Mouse (Mus musculus) retina, adult 2 months (tissue): Measurements from ENCODE around the gene Xrn2.
"Not testable (repeated sequence)": the region's sequence is repeated elsewhere in the genome, so short reads cannot be mapped to it uniquely, and the experiment has no call there.

Experiments
- DNase-seq: peaks from one replicate; pipeline ENCODE4 v3.0.0-alpha.2; 2012; ENCODE audit warnings: low read depth, low spot score

The Xrn2 gene

DNA sequence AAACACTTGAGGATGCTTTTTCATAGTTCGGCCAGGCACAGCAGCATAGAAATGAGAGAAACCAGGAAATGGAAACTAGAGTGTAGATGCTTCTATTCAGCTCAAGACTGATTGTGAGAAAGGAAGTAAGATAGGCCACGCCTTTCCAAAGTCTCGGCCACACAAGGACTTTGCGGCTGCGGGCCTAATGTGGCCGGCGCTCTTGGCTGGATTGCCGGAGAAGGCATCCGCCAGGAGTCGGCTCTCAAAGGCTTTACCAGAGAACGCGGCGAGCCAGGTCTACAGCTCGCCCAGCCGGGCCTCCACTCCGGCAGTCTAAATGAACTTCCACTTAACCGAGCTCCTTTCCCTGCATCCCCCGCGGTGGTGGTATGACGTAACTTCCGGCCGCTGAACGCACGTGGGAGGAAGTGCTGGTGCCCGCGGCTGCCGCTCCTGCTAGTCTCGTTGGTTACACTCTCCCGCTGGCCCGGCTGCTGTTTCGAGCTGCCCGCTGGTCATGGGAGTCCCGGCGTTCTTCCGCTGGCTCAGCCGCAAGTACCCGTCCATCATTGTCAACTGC is at the start of gene Xrn2:
Xrn2 (plus strand) TSS at position 374 of the 562 bp plus-strand sequence.
- DNase-seq, result peak; percentile 91

- DNase-seq, result no peak
Measured at GRCm38 (mm10) chr2:146975024-146975423, 37.8 kb upstream of the Xrn2 start.

DNA sequence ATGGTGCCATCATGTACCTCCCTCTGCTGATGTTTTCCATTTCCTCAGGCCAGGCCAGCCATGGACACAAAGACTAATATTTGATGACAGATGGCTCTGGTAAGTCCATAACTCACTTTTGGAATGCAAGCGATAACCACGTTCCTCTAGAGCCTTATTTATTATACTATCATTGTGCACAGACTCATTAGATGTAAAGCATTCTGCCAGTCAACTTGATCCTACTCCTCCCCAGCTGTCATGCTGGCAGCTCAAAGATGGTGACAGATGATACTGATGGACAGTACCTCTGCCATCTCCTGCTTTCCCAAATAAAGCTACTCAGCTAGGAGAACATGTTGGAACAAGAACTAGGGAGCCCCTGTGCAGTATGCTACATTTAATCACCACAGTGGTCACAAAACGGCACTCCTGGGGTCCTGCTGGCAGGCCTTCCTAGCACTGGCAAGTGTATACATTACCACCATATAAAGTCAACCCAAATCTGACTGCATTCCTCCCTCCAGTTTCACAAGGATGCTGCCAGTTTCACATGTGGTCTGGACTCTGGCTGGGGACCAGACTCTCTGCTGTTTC is 37.3 kb upstream of the Xrn2 start:
- no peak for DNase-seq

- no peak for DNase-seq
Measured at GRCm38 (mm10) chr2:146982786-146983185, 30.0 kb upstream of the Xrn2 start.

DNA sequence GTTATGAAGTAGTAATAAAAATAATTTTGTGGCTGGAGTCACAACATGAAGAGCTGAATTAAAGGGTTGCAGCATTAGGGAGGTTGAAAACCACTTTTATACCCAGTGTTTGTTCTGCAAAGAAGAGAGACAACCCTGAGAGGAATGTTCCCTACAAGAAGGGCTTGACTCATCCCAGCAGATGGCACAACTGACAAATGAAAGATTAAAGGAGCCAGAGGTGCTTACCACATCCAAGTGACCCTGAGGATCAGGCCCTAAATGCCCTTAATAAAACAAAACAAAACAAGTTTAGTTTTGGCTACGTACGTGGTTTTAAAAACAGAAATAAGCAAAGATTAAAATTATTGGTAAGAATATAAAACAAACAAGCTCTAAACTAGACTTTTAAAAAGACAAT is 28.0 kb upstream of the Xrn2 start:
- DNase-seq, result no peak

- DNase-seq, result no peak
Measured at GRCm38 (mm10) chr2:146985807-146986206, 27.0 kb upstream of the Xrn2 start.

DNA sequence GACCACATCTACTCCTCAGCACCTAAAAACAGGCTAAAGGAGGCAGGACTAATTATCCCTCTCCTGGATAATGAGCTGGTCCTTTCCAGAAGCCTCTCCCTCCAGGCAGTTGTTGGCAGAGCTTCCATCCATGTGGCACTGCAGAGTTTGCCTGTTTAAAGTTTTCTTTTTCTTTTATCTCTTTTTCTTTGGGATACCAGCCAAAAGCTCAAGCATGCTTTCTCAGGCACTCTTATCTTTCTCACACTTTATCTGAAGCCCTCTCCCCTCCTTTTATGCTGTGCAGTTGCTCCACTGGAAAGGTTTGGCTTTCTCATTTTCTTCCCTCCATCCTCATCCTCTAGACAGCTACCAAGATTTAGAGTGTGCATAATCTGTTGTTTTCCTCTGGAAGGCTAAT is 26.4 kb upstream of the Xrn2 start:
- DNase-seq, result no peak

DNA sequence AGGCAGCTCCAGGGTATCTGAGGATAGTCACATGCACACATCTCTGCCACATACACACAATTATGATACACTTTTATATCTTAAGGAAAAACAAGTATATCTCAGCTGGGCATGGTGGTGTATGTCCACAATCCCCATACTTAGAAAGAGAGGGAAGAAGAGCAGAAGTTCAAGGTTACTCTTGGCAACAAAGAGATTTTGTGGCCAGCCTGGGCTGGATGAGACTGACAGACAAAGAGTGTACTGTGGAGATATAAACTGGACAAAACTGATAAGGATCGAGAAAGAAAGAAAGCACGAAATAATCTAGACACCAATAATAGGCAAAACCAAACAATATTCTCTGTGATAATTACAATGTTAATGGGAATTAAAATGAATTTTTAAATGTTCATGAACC is 5.5 kb upstream of the Xrn2 start:
- DNase-seq, result no peak

DNA sequence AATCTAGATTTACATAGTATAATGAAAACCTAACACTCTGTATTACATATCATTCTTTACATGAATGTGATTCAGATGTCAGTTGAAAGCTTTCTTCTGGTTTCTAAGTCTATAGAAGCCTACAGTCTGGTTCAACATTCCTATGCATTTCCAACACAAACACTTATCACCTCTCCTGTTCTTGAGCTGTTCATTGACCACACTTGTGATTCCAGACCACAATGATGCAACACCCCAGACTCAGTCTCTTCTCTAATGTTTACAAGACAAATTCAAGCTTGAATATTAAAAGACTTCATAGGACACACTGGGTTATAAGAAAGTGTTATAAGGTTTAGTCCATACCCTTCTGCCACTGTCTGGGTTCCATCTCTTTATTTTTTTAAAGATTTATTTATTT is 3.7 kb upstream of the Xrn2 start:
- no peak for DNase-seq

GRCm38 (mm10) chr2:147010141-147010540 is 2.7 kb upstream of the Xrn2 start:
- DNase-seq, result no peak

DNA sequence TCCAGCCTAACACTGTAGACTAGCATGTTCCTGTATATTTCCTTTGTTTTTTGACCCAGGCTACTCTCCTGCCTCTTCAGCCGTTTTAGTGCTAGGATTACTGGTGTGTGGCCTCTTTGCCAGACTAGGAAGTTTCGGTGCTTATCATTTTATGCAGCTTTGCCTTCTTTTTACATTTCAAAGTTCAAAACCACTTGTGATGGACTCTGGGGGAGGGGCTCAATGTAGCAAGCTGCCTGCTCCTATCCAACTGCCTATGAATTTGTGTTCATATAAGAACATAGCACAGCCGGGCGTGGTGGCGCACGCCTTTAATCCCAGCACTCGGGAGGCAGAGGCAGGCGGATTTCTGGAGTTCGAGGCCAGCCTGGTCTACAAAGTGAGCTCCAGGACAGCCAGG is 1.8 kb upstream of the Xrn2 start:
- DNase-seq, result no peak

DNA sequence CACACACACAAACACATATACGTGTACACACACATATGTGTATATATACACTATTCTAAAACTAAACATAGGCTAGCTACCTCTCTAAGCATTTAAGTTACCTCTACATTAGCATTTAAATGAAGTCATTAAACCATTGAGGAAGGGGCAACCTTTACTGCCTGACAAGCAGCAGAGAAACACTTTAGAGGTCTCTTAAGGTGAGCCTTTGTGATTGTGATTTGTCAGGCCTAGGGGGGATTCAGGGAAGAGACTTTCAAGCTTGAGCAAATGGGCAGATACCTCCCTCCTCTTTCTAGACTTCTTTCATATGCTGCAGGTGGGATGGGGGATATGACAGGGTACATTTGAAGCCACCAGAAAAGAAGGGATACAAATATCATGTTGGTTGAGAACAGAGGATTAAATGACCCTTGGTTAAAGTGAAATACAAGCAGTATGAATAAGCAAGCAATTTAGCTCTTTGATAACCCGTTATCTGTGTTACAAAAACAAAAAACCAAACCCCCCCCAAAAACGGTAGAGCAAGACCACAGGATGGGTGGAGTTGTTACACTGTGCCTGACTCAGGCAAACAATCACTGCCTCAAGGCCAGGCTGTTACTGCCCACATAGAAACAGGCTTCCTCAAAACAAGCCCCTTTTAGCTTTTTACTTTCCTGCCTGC is 1.2 kb upstream of the Xrn2 start:
- no peak for DNase-seq

GRCm38 (mm10) chr2:147012141-147012622 is 614 bp upstream of the Xrn2 start:
- no peak for DNase-seq

DNA sequence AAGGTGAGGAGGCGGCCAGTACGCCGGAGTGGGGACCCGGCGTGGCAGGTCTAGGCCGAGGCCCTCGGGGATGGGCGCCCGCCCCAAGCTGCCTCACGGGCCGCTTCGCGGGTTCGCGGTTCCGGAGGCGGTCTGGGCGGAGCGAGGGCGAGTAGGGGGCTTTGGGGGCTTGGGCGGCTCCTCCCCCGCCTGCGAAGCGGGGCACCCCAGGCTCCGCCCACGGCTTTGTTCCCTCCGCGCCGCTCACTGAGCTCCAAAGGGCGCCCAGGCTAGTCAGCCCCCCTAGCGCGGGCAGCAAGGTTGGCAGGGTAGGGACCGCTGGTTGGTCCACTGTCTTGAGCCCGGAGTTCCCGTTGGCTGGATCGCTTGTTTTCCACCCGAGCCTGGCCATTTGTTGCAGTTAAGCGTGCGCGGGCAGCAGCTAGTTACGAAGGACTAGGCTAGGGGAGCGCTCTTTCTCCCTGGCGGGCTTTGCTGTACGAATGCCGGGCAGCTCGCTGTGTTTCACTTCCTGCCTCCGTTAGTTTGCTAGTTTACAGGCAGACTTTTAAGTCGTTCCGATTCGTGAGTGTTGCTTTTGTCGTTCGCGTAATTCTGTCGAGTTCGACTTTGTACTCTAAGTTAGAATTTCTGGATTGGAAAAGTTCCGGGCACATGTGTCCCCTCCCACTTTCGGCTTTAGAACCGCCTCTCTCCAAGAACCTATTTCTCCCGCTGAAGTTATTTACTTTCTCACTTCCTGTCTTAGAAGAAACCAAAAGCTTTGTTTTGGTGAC is 586 bp downstream of the Xrn2 start:
- peak; percentile 11 for DNase-seq

- DNase-seq, result no peak
Measured at GRCm38 (mm10) chr2:147014101-147014886, 1.5 kb downstream of the Xrn2 start.

GRCm38 (mm10) chr2:147022041-147022440 is 9.2 kb downstream of the Xrn2 start:
- not testable (repeated sequence) for DNase-seq

DNA sequence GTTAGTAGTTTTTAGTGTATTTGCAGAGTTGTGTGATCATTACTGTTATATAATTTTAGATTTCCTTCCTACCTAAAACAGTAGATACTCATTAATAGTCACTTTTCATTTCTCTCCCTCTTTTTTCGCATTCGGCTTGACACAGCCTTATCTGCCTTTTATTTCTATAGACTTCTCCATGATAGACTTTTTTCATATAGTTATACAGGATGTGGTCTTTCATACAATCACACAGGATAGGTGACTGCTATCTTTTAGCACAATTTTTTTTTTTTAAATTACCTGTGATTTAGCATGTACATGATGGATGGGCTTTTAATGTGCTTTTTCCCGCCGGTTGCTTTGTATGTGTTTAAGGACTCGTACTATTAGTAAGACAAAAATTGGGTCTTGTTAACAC is 10.3 kb downstream of the Xrn2 start:
- DNase-seq, result no peak

GRCm38 (mm10) chr2:147023560-147023959 is 10.8 kb downstream of the Xrn2 start:
- no peak for DNase-seq

GRCm38 (mm10) chr2:147033065-147033464 is 20.3 kb downstream of the Xrn2 start:
- DNase-seq, result no peak

DNA sequence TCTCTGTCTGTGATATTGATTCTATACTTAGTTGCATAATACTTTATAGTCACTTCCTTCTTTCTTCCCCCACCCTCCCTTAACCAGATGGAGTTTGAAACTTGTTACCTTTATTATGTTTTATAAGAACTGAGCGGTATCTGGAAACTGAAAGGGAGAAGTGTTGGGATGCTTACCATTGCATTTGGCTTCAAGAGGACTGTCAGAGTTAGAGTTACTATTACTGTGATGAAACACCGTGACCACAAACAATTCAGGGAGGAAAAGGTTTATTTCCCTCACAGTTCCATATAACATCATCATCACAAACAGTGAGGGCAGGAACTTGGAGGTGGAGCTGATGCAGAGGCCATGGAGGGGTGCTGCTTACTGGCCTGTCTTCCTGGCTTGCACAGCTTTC is 23.1 kb downstream of the Xrn2 start:
- DNase-seq, result no peak

DNA sequence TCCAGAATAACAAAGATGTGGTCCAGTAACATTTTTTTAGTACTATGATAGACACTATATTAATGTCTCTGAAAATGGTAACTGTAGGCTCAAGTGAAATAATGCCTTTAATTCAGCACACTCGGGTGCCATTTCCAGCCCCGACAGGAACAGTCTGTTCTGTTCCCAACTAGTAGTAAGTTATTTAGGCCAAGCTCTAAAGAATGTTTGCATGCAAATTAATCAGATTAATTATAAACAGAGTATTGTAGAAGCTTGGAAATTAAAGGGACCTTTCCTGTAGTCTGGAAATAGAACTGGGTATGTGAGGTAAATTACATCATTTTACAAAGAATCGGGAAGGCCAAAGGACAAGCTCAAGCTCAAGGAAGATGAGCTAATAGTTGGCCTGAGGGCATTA is 34.3 kb downstream of the Xrn2 start:
- DNase-seq, result no peak
